13 mouse cellular contexts compared by ENCODE assay signal in genomic region chr5:41534598-41534997, GRCm38 (mm10).
DNase-seq lines count a peak whose midpoint lies in the region; ATAC-seq and TF ChIP-seq lines count a peak whose summit lies in the region.
"Had no signal": no experiment of that assay in that cellular context is flagged by ENCODE, and none has a peak within 500 bp of the region (broad histone marks: within the 10 kb centered on the region; RNA-seq: fewer than 3 reads in every experiment).

No protein-coding gene starts in this region.

- H3K4me1 ChIP-seq in limb, embryonic 12.5 days (replicated peaks): peaks cover 8% of the 10 kb centered on the region
- H3K4me1 ChIP-seq in limb, embryonic 10.5 days: peaks cover 6% of the 10 kb centered on the region; the same call in 1 of the 2 replicates
- H3K4me1 ChIP-seq in hindbrain, embryonic 16.5 days (ENCODE audit: control insufficient read depth, insufficient read depth, low read depth, low read length): no peaks in the 10 kb centered on the region
- peaks cover 23% of the 10 kb centered on the region; the same call in 1 of the 2 replicates for H3K4me1 ChIP-seq in limb, embryonic 14.5 days (ENCODE audit: control insufficient read depth, insufficient read depth, low read length)

- no peaks in the 10 kb centered on the region for H3K27me3 ChIP-seq in limb, embryonic 12.5 days
- no peaks in the 10 kb centered on the region for H3K27me3 ChIP-seq in limb, embryonic 10.5 days (ENCODE audit: low read depth, poor library complexity, severe bottlenecking)
- no peaks in the 10 kb centered on the region for H3K27me3 ChIP-seq in hindbrain, embryonic 16.5 days (replicated peaks; ENCODE audit: control insufficient read depth, insufficient read depth, low read length)
- H3K27me3 ChIP-seq in limb, embryonic 14.5 days (ENCODE audit: control insufficient read depth, insufficient read depth, low read length): no peaks in the 10 kb centered on the region

- ATAC-seq in limb, embryonic 12.5 days (ENCODE audit: insufficient number of reproducible peaks, insufficient read depth, low FRiP score, low TSS enrichment, low read depth): no peak
- ATAC-seq in hindbrain, embryonic 16.5 days: peak; percentile 93
- ATAC-seq in limb, embryonic 14.5 days (ENCODE audit: low FRiP score, low read depth): peak; percentile 67
- ATAC-seq: Patski had no signal

- WGBS in limb, embryonic 12.5 days: 67% methylated on average over 2 of the region's 2 CpGs
- WGBS in limb, embryonic 10.5 days: 80% methylated on average over 2 of the region's 2 CpGs
- 52% methylated on average over 2 of the region's 2 CpGs for WGBS in hindbrain, embryonic 16.5 days
- 35% methylated on average over 2 of the region's 2 CpGs for WGBS in limb, embryonic 14.5 days

- DNase-seq in heart, adult 11 months: peak; percentile 78
- DNase-seq in heart, adult 8-10 months (ENCODE audit: low spot score): no peak
- DNase-seq in limb, embryonic 10.5 days (ENCODE audit: low spot score): no peak
- peak; percentile 44 for DNase-seq in limb, embryonic 14.5 days (ENCODE audit: low spot score)
- DNase-seq in left cerebral cortex, adult 9 months (ENCODE audit: low spot score in 2 of 2): no peak
- DNase-seq: adrenal gland, postnatal 10 days; cerebellum, adult 9-11 months; gastrocnemius, postnatal 14 days; retina, postnatal 1 day had no signal

- no peak overlapping the region for H3K4me2 ChIP-seq in limb, embryonic 12.5 days
- H3K4me2 ChIP-seq in hindbrain, embryonic 16.5 days (ENCODE audit: low read length): no peak overlapping the region
- H3K4me2 ChIP-seq in limb, embryonic 14.5 days (replicated peaks; ENCODE audit: low read depth, low read length, severe bottlenecking): no peak overlapping the region

- no peak overlapping the region for H3K9ac ChIP-seq in limb, embryonic 12.5 days (replicated peaks)
- no peak overlapping the region for H3K9ac ChIP-seq in hindbrain, embryonic 16.5 days (ENCODE audit: low read depth, low read length)
- no peak overlapping the region for H3K9ac ChIP-seq in limb, embryonic 14.5 days (ENCODE audit: low read depth, low read length, severe bottlenecking)

- H3K27ac ChIP-seq in limb, embryonic 12.5 days: 0 out of 2 replicates have a peak overlapping the region, but pooled peaks have one; percentile 2
- H3K27ac ChIP-seq in limb, embryonic 10.5 days: no peak overlapping the region
- H3K27ac ChIP-seq in hindbrain, embryonic 16.5 days (ENCODE audit: low read depth, low read length): no peak overlapping the region
- no peak overlapping the region for H3K27ac ChIP-seq in limb, embryonic 14.5 days (replicated peaks; ENCODE audit: low read depth, low read length)
- H3K27ac ChIP-seq: layer of hippocampus, adult 2 months had no signal

- TF ChIP-seq POLR2A in limb, embryonic 14.5 days (IDR thresholded peaks at IDR 0.05; ENCODE audit: borderline replicate concordance, extremely low read depth, insufficient read depth, insufficient read length): no peak

- no peaks in the 10 kb centered on the region for H3K36me3 ChIP-seq in limb, embryonic 12.5 days
- H3K36me3 ChIP-seq in limb, embryonic 10.5 days: no peaks in the 10 kb centered on the region
- H3K36me3 ChIP-seq in hindbrain, embryonic 16.5 days (ENCODE audit: control insufficient read depth, insufficient read depth, low read length): no peaks in the 10 kb centered on the region
- no peaks in the 10 kb centered on the region for H3K36me3 ChIP-seq in limb, embryonic 14.5 days (ENCODE audit: control insufficient read depth, insufficient read depth, low read length)

- H3K9me3 ChIP-seq in limb, embryonic 12.5 days: no peaks in the 10 kb centered on the region
- no peaks in the 10 kb centered on the region for H3K9me3 ChIP-seq in limb, embryonic 10.5 days (replicated peaks)
- H3K9me3 ChIP-seq in hindbrain, embryonic 16.5 days (ENCODE audit: control insufficient read depth, low read length): no peaks in the 10 kb centered on the region
- H3K9me3 ChIP-seq in limb, embryonic 14.5 days (ENCODE audit: control insufficient read depth, low read length): no peaks in the 10 kb centered on the region

- no peak overlapping the region for H3K4me3 ChIP-seq in limb, embryonic 12.5 days (replicated peaks)
- H3K4me3 ChIP-seq in limb, embryonic 10.5 days: no peak overlapping the region
- no peak overlapping the region for H3K4me3 ChIP-seq in hindbrain, embryonic 16.5 days (ENCODE audit: low read length)
- no peak overlapping the region for H3K4me3 ChIP-seq in limb, embryonic 14.5 days (replicated peaks; ENCODE audit: low read length)
- H3K4me3 ChIP-seq: layer of hippocampus, adult 2 months had no signal

Comparison
In these comparisons a context has a peak if more than half of its experiments do, and no peak if none do; other contexts are left out.
1. DNase-seq: peak in heart, adult 11 months (single experiment) and limb, embryonic 14.5 days (single experiment); none in heart, adult 8-10 months (single experiment), limb, embryonic 10.5 days (single experiment) and left cerebral cortex, adult 9 months (0 of 2).